Mouse (Mus musculus): ENCODE measurements around the gene Cstad. TPM values are rescaled to one million over a fixed set of nuclear protein-coding genes. Genes with fewer than 3 reads are reported as not detected.
A peak's percentile ranks its signal among the peaks of the same experiment; 100 is the strongest.

Gene Cstad
- polyA plus RNA-seq, 1 experiment from 2014 or later: 0.83 TPM

DNA sequence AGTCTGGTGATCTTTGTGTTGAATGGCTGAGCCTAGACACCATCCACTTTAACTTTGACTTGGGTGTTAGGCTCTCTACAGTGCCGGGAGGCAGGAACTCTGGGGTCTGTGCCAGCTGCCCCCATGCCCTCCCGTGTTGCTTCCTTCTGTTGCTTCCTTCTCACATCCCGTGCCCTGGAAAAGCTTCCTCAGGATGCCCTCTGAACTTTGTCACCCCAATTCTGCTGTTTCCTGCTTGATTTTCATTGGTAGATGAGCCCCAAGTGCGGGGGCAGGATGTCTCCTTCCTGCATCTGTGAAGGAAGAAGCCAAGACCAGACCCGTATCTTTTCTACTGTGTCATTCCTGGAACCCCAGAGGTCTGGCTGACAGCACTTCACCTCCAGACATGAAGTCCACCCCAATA, 41.4 kb downstream of the Cstad start:
- no peak overlapping the region for H3K9ac ChIP-seq (replicated peaks)
- H3K4me1 ChIP-seq: peaks cover 14% of the 10 kb centered on the region
- 81% methylated on average over 5 of the region's 5 CpGs for WGBS
- H3K4me3 ChIP-seq (replicated peaks): no peak overlapping the region
- no peaks in the 10 kb centered on the region for H3K27me3 ChIP-seq (replicated peaks)
- ATAC-seq (ENCODE audit: low FRiP score): no peak
- H3K27ac ChIP-seq (replicated peaks): no peak overlapping the region
- H3K9me3 ChIP-seq (replicated peaks): no peaks in the 10 kb centered on the region
- no peaks in the 10 kb centered on the region for H3K36me3 ChIP-seq
- no peak overlapping the region for H3K4me2 ChIP-seq

DNA sequence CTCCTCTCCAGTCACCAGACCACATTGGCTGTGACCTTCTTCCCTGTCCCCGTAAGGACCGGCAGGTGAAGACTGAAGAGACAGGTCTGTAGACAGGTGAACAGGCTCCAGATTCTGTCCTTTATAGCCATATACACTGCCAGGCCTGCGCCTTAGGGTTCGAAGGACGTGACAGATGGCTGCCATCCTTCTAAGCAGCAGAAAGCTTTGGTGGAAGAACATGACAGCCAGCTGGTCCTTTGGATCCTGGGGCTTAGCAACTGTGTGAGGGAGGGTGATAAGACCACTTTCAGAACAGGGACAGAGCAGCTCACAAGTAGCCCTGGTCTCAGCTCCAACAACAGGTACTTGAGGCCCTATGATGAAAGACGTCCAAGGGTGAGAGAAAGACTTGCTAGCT, 43.2 kb downstream of the Cstad start:
- H3K27ac ChIP-seq (replicated peaks): no peak overlapping the region
- no peak for ATAC-seq (ENCODE audit: low FRiP score)
- no peaks in the 10 kb centered on the region for H3K36me3 ChIP-seq
- WGBS: 89% methylated on average over 6 of the region's 6 CpGs
- no peak overlapping the region for H3K9ac ChIP-seq (replicated peaks)
- no peak overlapping the region for H3K4me2 ChIP-seq
- no peaks in the 10 kb centered on the region for H3K9me3 ChIP-seq (replicated peaks)
- no peaks in the 10 kb centered on the region for H3K27me3 ChIP-seq (replicated peaks)
- no peak overlapping the region for H3K4me3 ChIP-seq (replicated peaks)
- peaks cover 21% of the 10 kb centered on the region for H3K4me1 ChIP-seq

DNA sequence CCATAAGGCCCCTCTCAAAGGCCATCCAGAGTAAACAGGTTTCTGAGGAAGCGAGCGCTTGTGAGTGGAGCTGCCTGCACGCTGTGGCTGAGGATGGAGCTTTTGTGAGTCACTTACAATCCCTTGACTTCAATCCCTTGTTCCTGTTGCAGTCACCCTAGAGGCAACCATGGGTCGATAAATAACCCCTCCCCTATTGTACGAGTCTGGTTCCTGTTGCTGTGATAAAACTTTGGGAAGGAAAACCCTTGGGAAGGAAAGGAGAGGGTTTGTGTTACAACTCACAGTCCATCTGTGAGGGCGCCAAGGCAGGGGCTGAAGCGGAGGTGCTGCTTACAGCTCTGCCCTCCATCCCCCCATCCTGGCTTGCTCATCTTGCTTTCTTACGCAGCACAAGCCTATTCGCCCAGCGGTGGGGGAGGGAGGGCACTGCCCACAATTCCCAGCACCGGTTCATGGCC, 45.2 kb downstream of the Cstad start:
- H3K4me2 ChIP-seq: peak overlapping the region; percentile 1; the same call in 1 of the 2 replicates
- no peaks in the 10 kb centered on the region for H3K9me3 ChIP-seq (replicated peaks)
- peak overlapping the region; percentile 75 for H3K27ac ChIP-seq (replicated peaks)
- ATAC-seq (ENCODE audit: low FRiP score): 0 out of 2 replicates have a peak, but pooled peaks have one; percentile 43
- 16% methylated on average over 11 of the region's 11 CpGs for WGBS
- no peak overlapping the region for H3K4me3 ChIP-seq (replicated peaks)
- H3K36me3 ChIP-seq: no peaks in the 10 kb centered on the region
- no peak overlapping the region for H3K9ac ChIP-seq (replicated peaks)
- H3K4me1 ChIP-seq: peaks cover 26% of the 10 kb centered on the region
- no peaks in the 10 kb centered on the region for H3K27me3 ChIP-seq (replicated peaks)

DNA sequence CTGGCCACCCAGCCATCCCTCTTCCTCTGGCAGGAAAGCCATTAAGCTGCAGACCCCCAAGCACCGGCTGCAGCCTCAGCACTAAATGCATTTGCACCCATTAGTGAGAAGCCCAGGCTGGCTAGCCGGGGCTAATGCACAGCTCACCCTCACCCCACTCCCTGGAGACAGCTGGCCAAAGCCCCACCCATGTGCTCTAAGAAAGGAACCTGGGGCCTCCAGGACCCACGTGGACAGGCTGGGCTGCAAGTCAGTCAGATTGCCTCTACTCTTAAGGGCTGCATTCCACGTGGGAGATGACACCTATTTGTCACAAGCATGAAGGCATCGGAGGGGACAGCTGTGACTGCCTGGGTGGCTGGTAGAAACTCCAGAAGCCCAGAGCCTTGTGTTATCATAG, 48.0 kb downstream of the Cstad start:
- no peak overlapping the region for H3K4me2 ChIP-seq
- no peak overlapping the region for H3K4me3 ChIP-seq (replicated peaks)
- no peaks in the 10 kb centered on the region for H3K27me3 ChIP-seq (replicated peaks)
- H3K4me1 ChIP-seq: peaks cover 49% of the 10 kb centered on the region
- H3K27ac ChIP-seq (replicated peaks): no peak overlapping the region
- H3K9me3 ChIP-seq (replicated peaks): no peaks in the 10 kb centered on the region
- H3K36me3 ChIP-seq: no peaks in the 10 kb centered on the region
- no peak overlapping the region for H3K9ac ChIP-seq (replicated peaks)
- WGBS: 20% methylated on average over 5 of the region's 5 CpGs
- no peak for ATAC-seq (ENCODE audit: low FRiP score)

DNA sequence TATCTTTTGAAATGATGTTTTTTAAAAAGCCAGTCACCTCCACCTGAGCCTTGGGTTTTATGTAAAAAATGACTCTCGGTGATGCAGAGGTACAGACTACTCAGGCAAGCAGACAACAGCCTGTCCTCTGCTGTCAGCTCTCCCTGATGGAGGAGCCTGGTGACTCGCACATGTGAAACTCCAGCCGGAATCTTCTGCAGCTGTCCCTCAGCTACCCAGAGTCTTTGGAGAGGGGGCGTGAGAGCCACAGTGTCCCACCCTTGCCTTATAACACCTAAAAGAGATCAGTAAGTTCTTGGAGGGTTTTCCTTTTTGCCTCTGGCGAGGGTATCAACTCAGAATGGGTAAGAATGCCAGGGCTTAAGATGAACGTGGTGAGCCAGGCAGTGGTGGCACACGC, 48.6 kb downstream of the Cstad start:
- WGBS: 87% methylated on average over 7 of the region's 7 CpGs
- Histone ChIP-seq H3K4me2 (no peak overlapping the region), H3K9me3 (replicated peaks) (no peaks in the 10 kb centered on the region), H3K27me3 (replicated peaks) (no peaks in the 10 kb centered on the region), H3K27ac (replicated peaks) (peak overlapping the region; percentile 37; the same call in 1 of the 2 replicates), H3K4me3 (replicated peaks) (no peak overlapping the region), H3K36me3 (no peaks in the 10 kb centered on the region), H3K9ac (replicated peaks) (no peak overlapping the region), H3K4me1 (peaks cover 55% of the 10 kb centered on the region)
- no peak for ATAC-seq (ENCODE audit: low FRiP score)

DNA sequence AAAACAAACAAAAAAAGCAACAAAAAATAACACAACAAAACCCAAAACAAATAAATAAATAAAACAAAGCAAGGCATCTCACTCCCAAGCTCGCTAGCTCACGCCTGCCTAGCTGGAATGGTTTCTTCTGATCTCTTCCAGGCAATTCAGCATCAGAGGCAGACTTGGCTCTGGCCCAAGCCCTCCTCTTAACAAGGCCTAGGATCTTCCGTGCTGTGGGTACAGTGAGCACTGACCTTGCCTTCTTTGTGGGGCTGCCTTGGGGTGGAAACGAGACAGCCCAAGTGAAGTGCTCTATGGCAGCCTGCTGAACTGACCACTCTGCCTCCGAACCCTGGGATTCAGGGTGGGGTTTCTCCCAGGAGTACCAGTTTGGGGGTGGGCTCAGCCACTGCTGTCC, 52.0 kb downstream of the Cstad start:
- ATAC-seq (ENCODE audit: low FRiP score): peak; percentile 43
- peak overlapping the region; percentile 38 for H3K4me2 ChIP-seq
- no peaks in the 10 kb centered on the region for H3K27me3 ChIP-seq (replicated peaks)
- 9% methylated on average over 5 of the region's 5 CpGs for WGBS
- peaks cover 67% of the 10 kb centered on the region for H3K4me1 ChIP-seq
- peak overlapping the region; percentile 96 for H3K27ac ChIP-seq (replicated peaks)
- H3K9me3 ChIP-seq (replicated peaks): no peaks in the 10 kb centered on the region
- no peak overlapping the region for H3K4me3 ChIP-seq (replicated peaks)
- no peaks in the 10 kb centered on the region for H3K36me3 ChIP-seq
- H3K9ac ChIP-seq (replicated peaks): peak overlapping the region; percentile 24; the same call in 1 of the 2 replicates

DNA sequence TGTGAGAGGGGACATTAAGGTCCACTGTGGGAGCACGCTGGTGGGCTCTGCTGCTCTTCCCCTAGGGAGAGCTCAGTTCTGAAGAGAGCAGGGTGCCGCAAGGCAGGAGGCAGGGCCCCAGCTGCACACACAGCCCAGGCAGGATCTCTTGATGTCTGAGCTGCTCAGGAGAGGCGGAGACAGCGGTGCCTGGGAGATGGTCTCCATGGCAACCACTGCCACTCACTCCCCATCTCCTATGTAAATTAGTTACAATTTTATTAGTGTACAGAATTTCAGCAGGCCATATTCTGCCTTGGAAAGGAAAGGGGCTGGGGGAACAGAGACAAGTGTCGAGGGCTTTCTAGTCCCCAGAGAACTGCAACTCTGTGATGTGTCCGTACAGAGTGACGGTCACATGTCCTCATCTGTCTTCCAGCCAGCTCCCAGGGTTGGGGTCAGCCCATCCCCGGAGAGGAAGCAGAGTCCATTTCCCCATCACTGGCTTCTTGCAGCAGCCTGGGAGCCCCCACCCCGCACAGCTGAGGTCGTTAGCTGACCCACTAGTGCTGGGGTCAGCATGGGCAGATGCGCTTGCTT, 52.6 kb downstream of the Cstad start:
- Histone ChIP-seq H3K9me3 (replicated peaks) (no peaks in the 10 kb centered on the region), H3K36me3 (no peaks in the 10 kb centered on the region), H3K27ac (replicated peaks) (peak overlapping the region; percentile 96), H3K9ac (replicated peaks) (peak overlapping the region; percentile 26; the same call in 1 of the 2 replicates), H3K4me2 (peak overlapping the region; percentile 38), H3K4me1 (peaks cover 72% of the 10 kb centered on the region), H3K27me3 (replicated peaks) (no peaks in the 10 kb centered on the region), H3K4me3 (replicated peaks) (no peak overlapping the region)
- peak; percentile 93 for ATAC-seq (ENCODE audit: low FRiP score)
- 3% methylated on average over 11 of the region's 11 CpGs for WGBS

DNA sequence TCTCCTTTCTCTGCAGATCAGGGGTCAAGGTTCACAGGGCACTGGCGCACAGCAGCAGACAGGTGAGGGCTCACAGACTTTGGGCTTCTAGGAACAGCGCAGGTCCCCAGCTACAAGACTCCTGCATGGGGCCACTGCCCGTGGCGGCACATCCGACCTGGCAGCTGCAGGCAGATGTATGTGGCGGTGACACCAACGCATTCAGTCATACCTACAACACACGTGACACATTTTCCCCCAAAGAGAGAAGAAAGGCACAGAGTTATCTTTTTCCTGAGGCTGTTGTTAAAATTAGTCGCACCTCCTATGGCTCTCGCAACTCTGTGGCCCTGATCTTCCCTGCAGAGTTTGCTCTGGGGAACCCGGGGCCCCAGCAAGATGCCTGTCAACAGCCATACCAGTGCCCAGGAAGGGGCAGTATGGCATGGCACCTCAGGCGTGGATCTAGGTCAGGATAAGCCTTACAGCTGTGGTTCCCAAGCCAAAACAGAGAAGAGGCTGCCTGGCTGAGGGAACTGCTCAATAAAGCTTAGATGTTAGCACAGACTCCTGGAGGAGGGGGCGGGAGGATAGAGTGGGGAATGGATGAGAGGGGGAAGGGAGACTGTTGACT, 53.1 kb downstream of the Cstad start:
- no peaks in the 10 kb centered on the region for H3K27me3 ChIP-seq (replicated peaks)
- peak overlapping the region; percentile 26; the same call in 1 of the 2 replicates for H3K9ac ChIP-seq (replicated peaks)
- 20% methylated on average over 13 of the region's 13 CpGs for WGBS
- peak overlapping the region; percentile 38 for H3K4me2 ChIP-seq
- H3K4me3 ChIP-seq (replicated peaks): no peak overlapping the region
- no peaks in the 10 kb centered on the region for H3K9me3 ChIP-seq (replicated peaks)
- H3K36me3 ChIP-seq: no peaks in the 10 kb centered on the region
- H3K27ac ChIP-seq (replicated peaks): peak overlapping the region; percentile 96
- 0 out of 2 replicates have a peak, but pooled peaks have one; percentile 20 for ATAC-seq (ENCODE audit: low FRiP score)
- H3K4me1 ChIP-seq: peaks cover 72% of the 10 kb centered on the region

DNA sequence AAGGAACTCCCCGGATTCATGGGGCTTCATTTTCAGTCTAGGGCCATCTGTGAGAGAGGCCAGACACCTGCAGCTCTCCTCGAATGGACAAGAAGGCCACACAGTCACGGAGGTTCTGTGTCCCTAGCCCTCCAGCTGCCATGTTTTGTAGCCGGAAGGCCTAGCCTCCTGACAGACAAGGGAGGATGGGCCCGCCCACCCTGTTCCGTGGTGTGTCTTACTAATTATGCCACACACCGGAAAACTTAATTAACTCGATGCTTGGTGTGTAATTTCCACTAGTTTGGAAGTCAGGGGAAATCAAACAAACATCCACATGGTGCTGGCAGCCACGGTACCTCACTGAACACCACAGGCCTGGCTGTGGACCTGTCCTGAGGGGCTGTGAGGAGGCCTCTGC, 55.4 kb downstream of the Cstad start:
- peak overlapping the region; percentile 90 for H3K27ac ChIP-seq (replicated peaks)
- H3K4me1 ChIP-seq: peaks cover 87% of the 10 kb centered on the region
- WGBS: 31% methylated on average over 9 of the region's 9 CpGs
- no peak overlapping the region for H3K9ac ChIP-seq (replicated peaks)
- no peak for ATAC-seq (ENCODE audit: low FRiP score)
- H3K4me2 ChIP-seq: no peak overlapping the region
- no peaks in the 10 kb centered on the region for H3K9me3 ChIP-seq (replicated peaks)
- no peaks in the 10 kb centered on the region for H3K36me3 ChIP-seq
- H3K4me3 ChIP-seq (replicated peaks): no peak overlapping the region
- no peaks in the 10 kb centered on the region for H3K27me3 ChIP-seq (replicated peaks)

DNA sequence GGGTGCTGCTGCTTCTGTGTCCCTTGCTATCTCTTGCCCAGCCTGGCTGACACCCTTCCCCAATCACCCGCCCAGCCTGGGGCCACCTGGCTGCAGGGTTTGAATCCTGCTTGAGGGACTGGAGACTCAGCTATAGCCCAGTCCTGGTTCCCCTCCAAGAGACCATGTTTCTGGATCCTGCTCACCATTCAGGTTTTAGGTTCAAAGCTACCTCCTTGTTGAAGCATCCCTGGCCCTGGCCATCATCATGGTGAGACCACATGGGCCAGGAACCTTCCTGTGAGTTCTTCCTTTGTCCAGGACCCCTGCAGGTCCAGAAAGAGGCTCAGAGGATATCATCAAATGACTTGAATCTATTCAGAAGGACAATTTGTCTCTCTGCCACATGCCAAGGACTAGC, 57.0 kb downstream of the Cstad start:
- ATAC-seq (ENCODE audit: low FRiP score): no peak
- no peaks in the 10 kb centered on the region for H3K9me3 ChIP-seq (replicated peaks)
- peak overlapping the region; percentile 90 for H3K27ac ChIP-seq (replicated peaks)
- no peak overlapping the region for H3K4me2 ChIP-seq
- 88% methylated on average over 1 of the region's 1 CpGs for WGBS
- H3K36me3 ChIP-seq: no peaks in the 10 kb centered on the region
- H3K4me1 ChIP-seq: peaks cover 88% of the 10 kb centered on the region
- H3K4me3 ChIP-seq (replicated peaks): no peak overlapping the region
- no peaks in the 10 kb centered on the region for H3K27me3 ChIP-seq (replicated peaks)
- no peak overlapping the region for H3K9ac ChIP-seq (replicated peaks)

DNA sequence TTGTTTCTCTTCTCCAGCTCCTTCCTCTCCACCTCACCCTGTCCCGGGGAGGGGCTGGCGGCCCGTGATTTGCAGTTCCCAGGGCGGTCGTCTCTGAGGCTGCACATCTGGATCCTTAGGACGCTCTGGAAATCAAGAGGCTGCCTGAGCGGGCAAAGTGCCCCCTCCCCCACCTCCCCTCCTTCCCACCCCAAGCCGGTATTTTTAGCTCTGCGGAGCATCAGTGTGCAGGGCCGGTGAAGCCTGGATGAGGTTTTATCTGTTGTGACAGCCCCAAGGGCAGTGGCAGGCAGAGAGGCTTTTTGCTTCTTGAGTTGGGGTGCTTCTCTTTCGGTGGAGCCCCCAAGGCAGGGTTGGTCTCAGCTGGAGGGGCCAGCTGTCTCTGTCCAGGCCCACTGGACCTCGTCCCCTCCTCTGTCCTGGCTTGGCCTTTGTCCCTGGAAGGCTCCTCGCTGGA, 57.8 kb downstream of the Cstad start:
- Histone ChIP-seq H3K9ac (replicated peaks) (peak overlapping the region; percentile 8; the same call in 1 of the 2 replicates), H3K36me3 (no peaks in the 10 kb centered on the region), H3K9me3 (replicated peaks) (no peaks in the 10 kb centered on the region), H3K4me1 (peaks cover 88% of the 10 kb centered on the region), H3K4me3 (replicated peaks) (no peak overlapping the region), H3K27ac (replicated peaks) (peak overlapping the region; percentile 90), H3K4me2 (peak overlapping the region; percentile 9), H3K27me3 (replicated peaks) (no peaks in the 10 kb centered on the region)
- ATAC-seq (ENCODE audit: low FRiP score): peak; percentile 65
- 4% methylated on average over 13 of the region's 13 CpGs for WGBS

DNA sequence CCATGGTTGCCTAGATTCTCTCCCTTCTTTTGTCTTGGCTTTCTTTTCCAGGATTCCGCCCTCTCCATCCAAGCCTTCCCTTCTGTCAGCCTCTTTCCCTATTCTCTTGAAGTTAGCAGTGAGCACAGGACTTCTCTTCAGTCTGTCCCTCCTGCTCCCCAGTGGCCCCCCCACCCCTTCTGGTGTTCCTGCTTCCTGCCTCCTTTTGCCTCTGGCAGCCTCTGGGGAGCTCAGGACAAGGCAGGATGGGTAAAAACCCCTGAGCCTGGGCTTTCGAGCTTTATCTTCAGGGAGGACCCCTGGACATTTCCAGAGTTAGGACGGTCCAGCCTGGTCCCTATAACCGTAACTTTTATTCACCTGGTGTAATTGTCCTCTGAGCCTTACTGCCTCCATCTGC, 58.2 kb downstream of the Cstad start:
- 63% methylated on average over 4 of the region's 4 CpGs for WGBS
- H3K36me3 ChIP-seq: no peaks in the 10 kb centered on the region
- H3K4me3 ChIP-seq (replicated peaks): no peak overlapping the region
- H3K4me2 ChIP-seq: 0 out of 2 replicates have a peak overlapping the region, but pooled peaks have one; percentile 9
- H3K9me3 ChIP-seq (replicated peaks): no peaks in the 10 kb centered on the region
- peak overlapping the region; percentile 90 for H3K27ac ChIP-seq (replicated peaks)
- no peaks in the 10 kb centered on the region for H3K27me3 ChIP-seq (replicated peaks)
- H3K4me1 ChIP-seq: peaks cover 88% of the 10 kb centered on the region
- peak overlapping the region; percentile 8; the same call in 1 of the 2 replicates for H3K9ac ChIP-seq (replicated peaks)
- ATAC-seq (ENCODE audit: low FRiP score): no peak
